Mouse (Mus musculus) cerebellum, adult 11-12 months (tissue): ENCODE data around the gene Tprkb.
"Not testable (repeated sequence)": the region's sequence is repeated elsewhere in the genome, so short reads cannot be mapped to it uniquely, and the experiment has no call there.

Experiments used
- DNase-seq: peaks from one replicate; pipeline ENCODE4 v3.0.0; 2022

Tprkb gene

DNA sequence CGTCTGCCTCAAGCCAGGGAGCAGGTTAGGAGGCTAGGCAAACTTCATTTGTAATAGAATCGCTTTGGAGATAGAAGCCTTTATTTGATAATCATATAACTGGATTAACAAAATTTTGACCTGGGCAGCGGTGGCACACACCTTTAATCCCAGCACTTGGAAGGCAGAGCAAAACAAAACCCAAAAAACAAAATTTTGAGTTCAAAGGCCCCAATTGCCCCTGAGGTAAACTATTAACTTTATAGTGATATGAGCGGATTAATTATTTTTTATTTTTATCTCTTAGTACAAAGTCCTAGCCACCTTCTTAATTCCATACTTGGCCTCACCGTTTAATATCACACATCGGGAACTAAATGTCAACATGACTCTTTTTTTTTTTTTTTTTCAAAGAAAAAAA lies 4.9 kb downstream of the Tprkb start:
- DNase-seq, result no peak

DNA sequence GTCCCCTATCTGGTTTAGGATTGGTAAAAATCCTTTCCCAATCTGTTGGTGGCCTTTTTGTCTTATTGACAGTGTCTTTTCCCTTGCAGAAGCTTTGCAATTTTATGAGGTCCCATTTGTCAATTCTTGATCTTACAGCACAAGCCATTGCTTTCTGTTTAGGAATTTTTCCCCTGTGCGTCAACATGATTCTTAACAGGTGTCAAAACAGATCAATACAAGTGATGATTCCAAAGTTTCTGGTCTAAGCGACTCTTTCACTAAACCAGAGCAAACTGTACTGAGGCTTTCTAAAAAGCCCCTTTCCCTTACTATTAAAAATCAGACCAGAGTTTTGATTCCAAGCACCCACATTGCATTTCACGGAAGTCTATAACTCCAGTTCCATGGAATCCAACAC lies 6.7 kb downstream of the Tprkb start:
- DNase-seq, result not testable (repeated sequence)

DNA sequence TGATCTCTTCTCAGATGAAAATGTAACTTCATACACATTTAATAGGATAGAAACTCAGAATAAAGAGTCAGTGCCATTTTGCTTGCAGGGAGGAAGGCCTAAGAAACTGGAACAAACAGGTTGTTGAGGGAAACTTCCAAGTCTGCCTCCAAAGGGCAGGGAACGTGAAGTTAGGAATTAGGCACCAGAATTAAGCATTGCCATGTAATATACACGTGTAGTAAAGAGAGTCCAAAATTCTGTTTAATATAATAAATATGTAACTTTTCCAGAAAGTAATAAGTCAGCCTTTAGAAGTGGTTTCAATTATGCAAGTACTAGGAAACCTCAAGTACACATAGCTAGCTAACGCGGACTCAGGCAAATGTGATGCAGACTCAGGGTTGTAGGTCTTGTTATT lies 7.7 kb downstream of the Tprkb start:
- no peak for DNase-seq

DNA sequence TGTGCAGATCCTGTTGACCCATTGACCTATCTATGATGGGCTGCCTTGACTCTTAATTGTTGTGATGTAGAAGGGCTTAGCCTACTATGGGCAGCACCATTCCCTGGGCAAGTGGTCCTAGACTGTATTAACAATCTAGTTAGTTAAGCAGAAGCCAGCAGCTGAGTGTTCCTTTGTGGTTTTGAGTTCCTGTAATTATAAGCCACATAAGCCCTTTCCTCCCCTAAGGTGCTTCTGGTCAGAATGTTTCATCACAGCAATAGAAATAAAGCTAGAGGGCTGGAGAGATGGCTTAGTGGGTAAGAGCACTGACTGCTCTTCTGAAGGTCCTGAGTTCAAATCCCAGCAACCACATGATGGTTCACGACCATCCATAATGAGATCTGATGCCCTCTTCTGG lies 12.0 kb downstream of the Tprkb start:
- no peak for DNase-seq

DNA sequence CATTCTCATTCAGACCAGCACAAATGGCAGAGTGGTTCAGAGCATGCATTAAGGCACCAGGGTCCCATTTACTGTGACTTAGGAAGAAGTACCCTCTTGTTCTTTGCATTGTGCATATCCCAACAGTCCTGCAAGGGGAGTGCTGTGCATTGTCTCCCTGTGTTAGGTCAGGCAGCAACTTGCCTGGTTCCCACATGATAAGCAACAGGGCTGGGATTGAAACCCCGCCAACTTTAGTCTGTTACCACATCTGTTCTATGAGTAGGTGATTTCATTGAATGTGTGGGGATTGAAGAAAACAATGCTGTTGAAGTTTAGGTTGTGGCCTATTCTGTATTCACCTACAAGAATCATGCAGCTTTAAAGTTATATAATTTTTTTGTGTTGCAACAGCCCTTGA lies 15.0 kb downstream of the Tprkb start:
- DNase-seq, result no peak

DNA sequence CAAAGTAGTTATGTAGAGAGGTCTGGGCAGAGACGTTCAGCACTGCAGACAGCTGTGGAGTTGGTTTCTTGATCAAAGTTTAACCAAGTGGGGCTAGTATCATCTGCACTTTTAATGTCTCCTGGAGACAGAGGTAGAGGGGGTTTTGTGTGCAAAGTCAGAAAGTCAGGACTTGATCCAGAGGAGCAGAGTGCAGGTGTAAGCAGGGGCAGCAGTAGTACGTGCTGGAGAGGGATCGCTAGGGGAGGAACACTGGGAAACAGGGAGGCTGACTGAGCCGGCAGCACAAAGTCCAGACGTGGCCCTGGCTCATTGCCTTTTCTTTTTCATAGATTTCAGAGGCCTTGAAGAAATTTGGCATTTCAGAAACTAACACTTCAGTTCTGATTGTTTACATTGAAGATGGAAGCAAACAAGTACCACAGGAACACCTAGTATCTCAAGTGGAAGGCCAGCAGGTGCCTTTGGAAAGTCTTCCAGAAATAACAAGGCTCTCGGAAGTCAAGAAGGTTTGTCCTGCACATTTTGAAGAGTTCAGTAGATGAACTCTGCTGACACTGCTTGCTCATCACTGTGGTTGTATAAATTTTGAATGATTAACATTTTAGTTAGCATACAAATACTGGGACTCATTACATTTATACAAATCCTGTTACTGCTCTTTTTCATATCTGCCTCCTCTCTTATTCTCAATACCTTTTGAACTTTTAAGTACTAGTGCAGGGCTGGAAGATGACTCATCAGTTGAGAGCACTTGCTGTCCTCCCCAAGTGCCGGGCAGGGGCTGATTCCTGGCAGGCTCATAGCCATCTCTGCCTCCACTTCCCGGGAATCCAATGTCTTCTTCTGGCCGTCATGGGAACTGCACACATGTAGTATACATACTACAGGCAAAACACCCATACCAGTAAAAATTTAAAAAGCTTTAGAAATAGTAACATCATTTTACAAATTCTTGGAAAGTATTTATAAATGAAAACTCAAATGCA lies 16.1 kb downstream of the Tprkb start:
- DNase-seq, result no peak

DNA sequence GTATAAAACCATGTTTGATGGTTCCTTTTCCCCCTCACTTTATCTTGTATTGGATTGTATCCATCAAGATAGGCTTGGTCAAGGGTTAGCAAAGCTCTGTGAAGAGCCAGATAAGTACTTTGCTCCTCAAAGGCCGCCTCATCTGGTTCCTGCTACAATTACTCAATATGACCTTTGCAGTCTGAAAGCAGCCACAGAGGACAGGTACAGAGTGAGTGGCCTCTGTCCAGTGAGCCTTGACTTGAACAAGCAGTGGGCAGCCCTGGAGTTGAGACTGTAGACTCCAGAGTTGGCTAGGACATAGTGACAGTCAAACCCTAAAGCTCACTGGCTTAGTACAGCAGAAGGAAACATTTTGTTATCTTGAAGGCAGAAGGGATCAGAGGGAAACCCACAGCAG lies 17.6 kb downstream of the Tprkb start:
- DNase-seq, result no peak

DNA sequence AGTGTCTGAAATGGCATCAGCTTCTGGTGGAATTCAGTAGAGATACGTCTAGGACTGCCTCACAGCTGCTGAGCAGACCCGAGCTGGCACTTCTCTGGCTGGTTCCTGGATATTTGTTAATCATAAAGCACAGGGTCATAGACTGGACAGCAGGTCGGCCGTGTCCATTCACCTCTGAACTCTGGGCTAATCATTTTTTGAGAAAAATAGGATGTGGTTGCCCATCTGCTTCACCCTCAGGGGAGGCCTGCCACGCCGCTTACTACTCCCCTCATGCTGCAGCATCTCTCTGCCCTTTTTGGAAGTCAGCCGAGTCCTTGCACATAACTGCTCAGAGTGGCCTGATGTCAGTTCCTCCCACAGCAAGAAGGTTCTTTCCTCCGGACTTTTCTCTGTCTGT lies 22.4 kb downstream of the Tprkb start:
- no peak for DNase-seq

DNA sequence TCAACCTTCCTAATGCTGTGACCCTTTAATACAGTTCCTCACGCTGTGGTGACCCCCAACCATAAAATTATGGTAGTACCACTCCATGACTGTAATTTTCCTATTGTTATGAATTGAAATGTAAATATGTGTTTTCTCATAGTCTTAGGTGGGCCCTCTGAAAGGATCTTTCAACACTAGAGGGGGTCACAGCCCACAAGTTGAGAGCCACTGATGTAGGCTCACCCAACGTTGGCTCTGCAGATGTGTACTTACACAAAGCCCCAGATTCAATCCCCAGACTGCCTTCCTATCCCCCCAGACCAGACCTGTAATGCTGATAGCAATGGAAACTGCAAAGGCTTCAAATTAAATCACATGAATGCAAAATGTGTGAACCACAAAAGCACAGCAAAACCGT lies 24.0 kb downstream of the Tprkb start:
- no peak for DNase-seq

DNA sequence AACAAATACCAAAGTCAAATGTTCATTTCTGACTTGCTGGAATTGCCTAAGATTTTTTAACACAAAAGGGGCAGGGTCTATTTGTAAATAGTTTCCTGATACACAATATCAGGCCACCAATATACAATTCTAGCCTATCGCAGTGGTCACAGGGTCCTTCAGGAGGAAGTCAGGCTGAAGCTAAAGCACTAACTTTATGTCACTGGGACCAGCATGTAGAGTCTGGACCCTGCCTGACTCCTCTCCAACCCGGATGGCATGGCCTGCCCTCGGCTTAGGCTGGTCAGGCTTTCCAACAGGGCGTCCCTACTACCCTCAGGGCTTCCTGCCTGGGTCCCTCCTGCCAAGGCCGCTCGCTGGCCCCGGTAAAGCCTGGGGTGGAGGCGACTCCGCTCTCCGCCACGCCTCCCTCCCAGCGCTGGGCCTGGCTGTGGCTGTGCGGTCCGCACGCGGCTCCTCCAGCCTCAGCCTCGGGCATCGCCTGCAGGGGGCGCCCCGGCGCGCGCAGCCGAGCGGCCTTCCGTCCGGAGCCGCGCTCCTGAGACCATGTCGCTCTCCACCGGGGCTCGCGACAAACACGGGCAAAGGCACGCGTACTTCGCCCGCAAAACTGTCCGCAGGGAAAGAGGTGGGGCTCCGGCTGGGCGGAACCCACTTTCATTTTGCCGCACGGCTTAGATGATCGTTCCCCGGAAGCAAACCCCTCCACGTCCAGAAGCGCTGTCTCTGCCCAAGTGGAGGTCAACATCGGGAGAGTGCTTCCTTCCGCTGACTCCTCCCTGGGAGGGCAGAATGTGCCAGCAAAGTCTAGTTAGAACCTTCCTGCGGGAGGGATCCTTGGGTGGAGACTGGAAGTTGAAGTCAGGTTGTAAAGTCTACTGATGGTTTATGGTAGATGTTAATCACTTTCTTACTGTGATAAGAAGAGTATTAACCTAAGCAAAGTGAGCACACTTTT lies 25.1 kb downstream of the Tprkb start:
- peak; percentile 84 for DNase-seq

DNA sequence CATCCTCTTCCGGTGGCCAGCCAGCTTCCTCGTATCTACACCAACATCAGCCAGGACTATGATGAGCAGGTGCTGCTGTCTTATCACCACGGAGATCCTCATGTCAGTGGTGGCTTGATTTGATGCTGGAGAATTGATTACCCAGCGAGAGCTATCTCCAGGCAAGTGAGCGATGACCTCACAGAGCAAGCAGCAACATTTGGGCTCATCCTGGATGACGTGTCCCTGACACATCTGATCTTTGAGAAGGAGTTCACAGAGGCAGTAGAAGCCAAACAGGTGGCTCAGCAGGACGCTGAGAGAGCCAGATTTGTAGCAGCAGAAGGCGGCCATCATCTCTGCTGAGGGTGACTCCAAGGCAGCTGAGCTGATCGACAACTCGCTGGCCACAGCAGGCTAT lies 27.0 kb downstream of the Tprkb start:
- DNase-seq, result no peak

DNA sequence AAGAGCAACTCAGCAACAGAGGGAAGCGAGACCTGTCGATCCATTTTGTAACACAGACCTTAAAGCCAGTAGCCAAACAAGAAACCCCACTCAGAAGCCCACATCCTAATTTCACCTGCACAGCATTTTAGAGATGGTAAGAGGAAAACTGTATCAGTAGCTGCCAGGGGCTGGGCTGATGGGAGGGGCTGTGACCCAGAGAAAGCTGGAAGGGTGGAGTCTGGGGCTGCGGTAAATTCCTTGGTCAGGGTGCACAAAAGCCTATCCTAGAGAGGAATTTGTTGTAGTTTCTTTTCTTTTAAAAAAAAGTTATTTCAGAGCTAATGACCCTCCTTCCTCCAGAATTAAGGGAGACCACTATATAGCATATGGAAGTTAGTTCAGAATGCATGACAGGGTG lies 30.8 kb downstream of the Tprkb start:
- no peak for DNase-seq

DNA sequence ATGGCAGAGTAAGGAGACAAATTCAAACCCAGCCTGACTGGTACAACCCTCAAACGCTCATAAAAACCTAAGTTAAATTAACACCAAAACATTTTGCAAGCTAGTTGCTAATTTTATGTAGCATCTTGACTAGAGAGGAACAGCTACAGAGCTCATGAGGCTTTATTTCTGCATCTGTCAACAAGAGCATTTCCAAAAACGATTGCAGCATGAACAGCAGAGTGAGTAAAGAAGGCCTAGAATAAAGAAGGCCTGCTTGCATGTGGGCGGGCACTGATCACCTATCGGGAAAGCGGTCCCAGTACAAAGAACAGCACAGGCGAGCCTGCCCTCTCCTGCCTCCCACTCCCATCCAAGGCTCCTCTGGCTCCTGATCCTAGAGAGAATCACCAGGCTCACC lies 36.9 kb downstream of the Tprkb start:
- DNase-seq, result no peak

DNA sequence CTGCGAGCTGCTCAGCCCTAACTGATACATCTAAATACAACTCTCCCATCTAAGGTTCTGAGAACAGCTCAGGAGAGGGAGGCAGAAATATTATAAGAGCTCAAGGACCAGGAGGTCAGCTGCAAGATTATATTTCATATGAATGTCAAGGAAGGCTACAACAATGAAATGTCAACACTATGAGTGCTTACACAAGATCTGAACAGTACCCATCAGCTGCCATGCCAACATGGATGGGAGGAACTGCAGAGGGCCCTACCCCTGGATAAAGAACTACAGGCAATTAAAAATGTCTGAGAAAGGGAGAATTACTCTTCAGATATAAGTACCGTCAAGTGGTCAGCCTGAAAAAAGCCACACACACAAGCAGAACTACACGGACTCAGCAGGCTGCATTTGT lies 45.9 kb downstream of the Tprkb start:
- no peak for DNase-seq

DNA sequence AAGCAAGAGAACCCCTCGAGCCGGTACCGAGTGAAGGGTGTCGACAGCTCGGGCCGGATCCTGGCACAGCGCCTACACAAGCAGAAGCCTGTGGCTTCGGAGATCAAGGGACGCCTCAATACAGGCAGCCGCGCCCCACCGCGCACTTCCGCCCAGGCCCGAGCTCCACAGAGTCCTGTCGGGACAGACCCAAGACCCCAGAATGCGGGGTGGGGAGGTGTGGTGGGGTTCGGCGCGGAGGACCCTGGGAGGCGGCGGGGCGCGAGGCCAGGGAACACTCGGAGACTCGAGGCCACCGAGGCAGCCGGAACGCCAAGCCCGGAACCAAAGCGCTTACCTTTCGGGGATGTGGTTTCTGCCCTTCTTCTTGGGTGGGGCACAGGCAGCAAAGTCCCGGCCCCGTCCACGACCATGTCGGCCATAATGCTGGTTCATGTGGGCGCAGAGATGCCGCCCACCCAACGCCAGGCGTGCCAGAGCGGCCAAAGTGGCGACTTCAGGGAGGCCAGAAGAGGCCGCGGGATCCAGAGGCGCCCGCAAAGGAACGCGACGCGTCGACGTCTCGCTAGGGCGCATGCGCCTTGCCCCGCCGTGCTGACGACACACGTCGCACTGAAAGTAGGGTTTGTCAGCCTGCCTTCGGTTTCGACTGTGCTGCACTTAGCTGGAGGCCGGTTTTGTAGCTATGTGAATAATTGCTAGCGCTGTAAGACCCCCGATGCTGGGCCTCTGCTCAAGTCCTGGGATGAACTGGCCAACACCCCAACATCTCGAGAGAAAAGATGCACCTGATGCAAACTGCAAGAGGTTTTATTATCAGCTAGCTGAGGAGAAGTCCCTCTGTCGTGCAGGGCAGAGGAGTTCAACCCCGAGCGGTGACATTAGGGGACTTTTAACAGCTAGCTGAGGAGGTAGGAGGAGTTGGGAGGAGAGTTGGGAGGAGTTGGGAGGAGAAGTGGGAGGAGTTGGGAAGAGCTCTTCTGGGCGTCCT lies 49.7 kb downstream of the Tprkb start, which contains the start of gene Dusp11:
TSS of gene Dusp11 (minus strand) at position 567 of the 991 bp plus-strand sequence.
- DNase-seq, result peak; percentile 92

DNA sequence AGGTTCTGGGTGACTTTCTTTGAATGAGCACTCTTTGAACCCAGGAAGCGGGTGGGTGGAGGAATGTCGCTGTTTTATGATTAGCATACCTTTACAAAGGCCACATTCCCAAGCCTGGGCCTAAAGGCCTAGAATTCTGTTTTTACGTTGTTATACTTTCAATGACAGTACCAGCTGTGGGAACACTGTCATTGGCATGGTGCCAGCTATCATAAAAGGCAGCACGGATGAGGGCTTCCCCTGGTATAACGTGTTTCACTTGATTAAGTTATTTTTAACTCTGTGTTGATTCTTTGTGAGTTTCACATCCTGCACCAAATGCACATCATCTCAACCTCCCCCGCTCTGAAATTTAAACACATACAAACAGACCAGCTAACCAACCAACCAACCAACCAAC lies 54.4 kb downstream of the Tprkb start:
- not testable (repeated sequence) for DNase-seq

DNA sequence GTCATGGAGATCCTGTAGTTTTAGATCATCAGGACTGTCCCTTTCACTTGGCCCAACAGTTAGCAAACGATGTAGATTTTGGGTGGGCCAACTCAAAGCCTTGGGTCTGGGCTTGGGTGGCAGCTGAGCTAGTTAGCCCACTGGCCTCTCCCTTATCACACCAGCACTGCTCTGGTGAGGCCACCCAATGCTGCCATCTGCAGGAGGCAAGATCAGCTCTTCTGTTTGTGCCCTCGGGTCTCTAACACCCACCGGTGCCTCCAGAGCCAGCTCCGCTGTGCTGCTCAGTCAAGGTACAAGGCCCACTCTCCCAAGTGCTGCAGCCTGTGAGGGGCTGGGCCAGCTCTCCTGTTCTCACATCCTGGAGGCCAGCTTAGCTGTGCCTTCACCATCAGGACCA lies 55.0 kb downstream of the Tprkb start:
- DNase-seq, result no peak

DNA sequence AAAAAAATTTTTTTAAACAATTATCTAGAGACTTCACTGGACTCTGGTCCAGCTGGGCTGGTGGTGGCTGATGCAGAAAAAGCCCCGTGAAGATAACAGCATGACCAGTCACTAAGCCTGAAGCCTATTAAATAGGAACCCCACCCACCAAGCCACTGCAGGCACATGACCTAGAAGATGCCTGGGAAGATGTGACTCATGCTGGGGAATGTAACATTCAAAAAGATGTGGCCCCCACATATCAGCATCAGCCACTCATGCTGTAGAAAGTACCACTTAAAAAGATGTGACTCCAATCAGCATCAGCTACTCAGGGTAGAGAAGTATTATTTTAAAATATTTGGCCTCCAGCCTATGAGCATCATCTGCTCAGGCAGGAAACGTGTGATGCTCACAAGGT lies 58.2 kb downstream of the Tprkb start:
- DNase-seq, result no peak

DNA sequence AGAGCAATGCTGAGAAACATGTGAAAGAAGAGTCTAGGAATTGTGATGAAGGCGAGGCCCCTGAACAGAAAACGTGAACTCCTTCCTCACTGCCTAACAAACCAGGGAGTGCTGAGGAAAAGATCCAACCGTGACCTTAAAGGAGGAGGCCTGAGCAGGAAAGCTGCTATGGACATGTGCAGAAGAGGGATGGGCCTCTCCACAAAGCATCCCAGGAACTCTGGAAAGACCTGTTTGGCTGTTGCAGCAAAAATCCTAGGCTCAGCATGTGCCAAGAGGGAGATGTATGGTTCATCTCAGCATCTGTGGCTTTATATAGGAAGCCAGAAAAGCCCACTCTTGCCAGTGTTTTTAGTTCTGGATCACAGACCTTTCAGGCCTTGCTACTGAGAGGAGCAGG lies 61.0 kb downstream of the Tprkb start:
- DNase-seq, result no peak

DNA sequence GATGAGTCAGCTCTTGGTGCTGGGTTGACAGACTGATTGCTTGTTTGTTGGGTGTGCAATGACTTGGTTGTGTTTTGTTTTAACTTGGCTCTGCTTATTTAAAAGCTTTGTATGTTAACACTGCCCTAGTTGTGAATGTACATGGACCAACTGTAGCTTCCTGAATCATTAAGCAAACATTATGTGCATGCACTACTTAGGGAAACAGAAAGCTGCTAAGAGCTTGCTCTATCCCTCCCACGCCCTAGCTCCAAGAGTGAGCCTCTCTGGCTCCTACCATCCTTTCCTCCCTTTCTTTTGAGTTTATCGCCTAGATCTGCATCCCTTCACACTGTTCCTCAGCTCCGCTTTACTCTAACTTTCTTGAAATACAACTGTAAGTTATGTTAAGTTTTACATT lies 61.7 kb downstream of the Tprkb start:
- no peak for DNase-seq

DNA sequence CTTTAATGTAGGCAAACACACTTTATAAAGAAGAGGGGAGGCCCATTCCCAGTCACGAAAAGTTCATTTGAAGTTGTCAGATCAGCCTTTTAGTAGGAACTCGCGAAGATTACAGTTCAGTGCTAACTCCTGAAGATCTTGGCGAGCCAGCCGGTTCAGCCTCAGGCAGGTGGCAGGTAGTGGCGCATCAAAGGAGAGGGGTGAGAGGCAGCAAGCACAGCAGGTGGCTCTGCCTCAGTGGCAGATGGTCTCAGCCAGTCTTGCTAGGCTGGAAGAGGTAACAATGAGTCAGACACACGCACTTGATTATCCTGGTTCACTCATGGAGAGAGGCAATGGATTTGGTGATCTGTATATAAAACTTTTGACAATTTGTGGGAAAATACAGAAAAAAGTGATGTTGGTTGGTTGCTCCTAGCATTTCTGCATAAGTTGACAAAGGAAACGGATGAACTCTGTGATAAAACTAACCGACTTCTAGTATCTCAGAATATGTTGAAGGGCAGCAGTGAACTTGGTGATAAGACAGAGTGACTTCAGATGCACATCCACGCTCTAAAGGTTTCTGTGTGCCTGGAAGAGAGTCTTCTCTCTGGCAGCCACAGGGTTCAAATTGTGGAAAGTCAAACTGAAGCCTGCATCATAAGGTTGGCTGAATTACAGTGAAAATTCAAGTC lies 63.4 kb downstream of the Tprkb start:
- no peak for DNase-seq

DNA sequence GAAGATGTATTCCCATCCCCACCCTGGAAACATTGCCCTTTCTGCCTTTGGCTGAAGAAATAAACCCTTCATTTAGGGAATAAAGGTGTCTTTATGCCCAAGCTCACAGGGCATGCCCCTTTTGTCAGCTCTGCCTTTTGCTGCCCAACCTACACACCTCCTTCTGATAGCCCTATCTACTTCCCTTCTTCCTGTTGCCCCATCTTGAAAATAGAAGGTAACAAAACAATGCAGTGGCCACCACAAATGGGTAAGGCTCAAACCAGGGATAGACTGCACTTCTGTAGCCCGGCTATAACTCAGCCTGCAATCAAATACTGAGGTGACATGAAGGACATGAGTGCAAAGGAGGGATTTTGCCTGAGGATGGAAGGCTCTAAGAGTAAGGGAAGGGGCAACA lies 64.1 kb downstream of the Tprkb start:
- no peak for DNase-seq
